In the genomic region with DNA sequence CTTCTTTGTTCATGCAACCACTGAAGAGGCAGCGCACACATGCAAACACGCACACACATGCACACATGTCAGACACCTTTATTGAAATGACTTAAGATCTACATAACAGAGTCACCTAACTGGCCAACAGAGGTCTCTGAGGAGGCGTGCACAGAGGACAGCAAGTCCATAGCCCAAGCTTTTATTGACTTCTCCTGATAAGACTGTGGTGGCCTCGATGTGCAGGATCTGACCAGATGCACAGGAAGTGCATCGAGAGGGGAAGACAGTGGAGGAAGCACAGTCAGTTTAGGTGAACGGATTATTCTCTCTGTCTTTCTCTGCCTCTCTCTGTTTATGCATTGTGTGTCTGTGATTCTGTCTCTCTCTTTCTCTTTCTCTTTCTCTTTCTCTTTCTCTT, we compare ENCODE assay signal across 19 mouse cellular contexts.
DNase-seq lines count a peak whose midpoint lies in the region; ATAC-seq and TF ChIP-seq lines count a peak whose summit lies in the region.
"Had no signal": no experiment of that assay in that cellular context is flagged by ENCODE, and none has a peak within 500 bp of the region (broad histone marks: within the 10 kb centered on the region; RNA-seq: fewer than 3 reads in every experiment).

No protein-coding gene starts in this region.

- no peak for TF ChIP-seq CTCF in intestine, postnatal 0 days (IDR thresholded peaks at IDR 0.05; ENCODE audit: low read depth)

- no peaks in the 10 kb centered on the region for H3K9me3 ChIP-seq in intestine, embryonic 16.5 days (ENCODE audit: control insufficient read depth, low read length)
- H3K9me3 ChIP-seq in intestine, embryonic 15.5 days: no peaks in the 10 kb centered on the region
- H3K9me3 ChIP-seq in intestine, postnatal 0 days (ENCODE audit: control insufficient read depth): no peaks in the 10 kb centered on the region
- H3K9me3 ChIP-seq in megakaryocyte, embryonic 14.5 days: no peaks in the 10 kb centered on the region
- H3K9me3 ChIP-seq: forebrain, embryonic 10.5 days; hindbrain, embryonic 12.5 days; kidney, embryonic 15.5 days; midbrain, embryonic 13.5 days had no signal

- H3K4me3 ChIP-seq in intestine, embryonic 16.5 days (ENCODE audit: low read length): no peak overlapping the region
- H3K4me3 ChIP-seq in intestine, embryonic 15.5 days (replicated peaks): no peak overlapping the region
- peak overlapping the region; percentile 9; the same call in 1 of the 2 replicates for H3K4me3 ChIP-seq in intestine, postnatal 0 days (ENCODE audit: low read depth, low read length)
- peak overlapping the region; percentile 89 for H3K4me3 ChIP-seq in megakaryocyte, embryonic 14.5 days (replicated peaks)
- H3K4me3 ChIP-seq: forebrain, embryonic 10.5 days; hindbrain, embryonic 12.5 days; kidney, embryonic 15.5 days; midbrain, embryonic 13.5 days had no signal

- H3K36me3 ChIP-seq in intestine, embryonic 16.5 days (ENCODE audit: control insufficient read depth, insufficient read depth, low read length): no peaks in the 10 kb centered on the region
- no peaks in the 10 kb centered on the region for H3K36me3 ChIP-seq in intestine, embryonic 15.5 days
- H3K36me3 ChIP-seq in intestine, postnatal 0 days (ENCODE audit: control insufficient read depth, insufficient read depth): no peaks in the 10 kb centered on the region
- no peaks in the 10 kb centered on the region for H3K36me3 ChIP-seq in megakaryocyte, embryonic 14.5 days (replicated peaks; ENCODE audit: low read length)
- H3K36me3 ChIP-seq: forebrain, embryonic 10.5 days; hindbrain, embryonic 12.5 days; kidney, embryonic 15.5 days; midbrain, embryonic 13.5 days had no signal

- ATAC-seq in intestine, embryonic 16.5 days: peak; percentile 48; the same call in 1 of the 2 replicates
- ATAC-seq in intestine, embryonic 15.5 days: no peak
- ATAC-seq in intestine, postnatal 0 days: no peak
- ATAC-seq: midbrain, embryonic 13.5 days had no signal

- H3K27me3 ChIP-seq in intestine, embryonic 16.5 days (replicated peaks; ENCODE audit: control insufficient read depth, insufficient read depth, low read length): no peaks in the 10 kb centered on the region
- H3K27me3 ChIP-seq in intestine, embryonic 15.5 days (replicated peaks): no peaks in the 10 kb centered on the region
- no peaks in the 10 kb centered on the region for H3K27me3 ChIP-seq in intestine, postnatal 0 days (replicated peaks; ENCODE audit: control insufficient read depth, insufficient read depth, low read length)
- H3K27me3 ChIP-seq in megakaryocyte, embryonic 14.5 days (replicated peaks): no peaks in the 10 kb centered on the region
- H3K27me3 ChIP-seq: hindbrain, embryonic 12.5 days; kidney, embryonic 15.5 days; midbrain, embryonic 13.5 days had no signal

- no peaks in the 10 kb centered on the region for H3K4me1 ChIP-seq in intestine, embryonic 16.5 days (ENCODE audit: control insufficient read depth, insufficient read depth, low read length)
- no peaks in the 10 kb centered on the region for H3K4me1 ChIP-seq in intestine, embryonic 15.5 days (replicated peaks)
- no peaks in the 10 kb centered on the region for H3K4me1 ChIP-seq in intestine, postnatal 0 days (replicated peaks; ENCODE audit: control insufficient read depth, insufficient read depth, low read length)
- peaks cover 17% of the 10 kb centered on the region for H3K4me1 ChIP-seq in megakaryocyte, embryonic 14.5 days
- H3K4me1 ChIP-seq: forebrain, embryonic 10.5 days; hindbrain, embryonic 12.5 days; kidney, embryonic 15.5 days had no signal

- H3K4me2 ChIP-seq in intestine, embryonic 16.5 days (ENCODE audit: low read depth, low read length): no peak overlapping the region
- no peak overlapping the region for H3K4me2 ChIP-seq in intestine, embryonic 15.5 days (replicated peaks)
- peak overlapping the region; percentile 32 for H3K4me2 ChIP-seq in intestine, postnatal 0 days (replicated peaks; ENCODE audit: low read depth)
- H3K4me2 ChIP-seq: hindbrain, embryonic 12.5 days; kidney, embryonic 15.5 days; midbrain, embryonic 13.5 days had no signal

- no peak overlapping the region for H3K27ac ChIP-seq in intestine, embryonic 16.5 days (ENCODE audit: low read length)
- H3K27ac ChIP-seq in intestine, embryonic 15.5 days: no peak overlapping the region
- H3K27ac ChIP-seq in intestine, postnatal 0 days (ENCODE audit: low read depth, low read length): no peak overlapping the region
- H3K27ac ChIP-seq: forebrain, embryonic 10.5 days; hindbrain, embryonic 12.5 days; kidney, embryonic 15.5 days; midbrain, embryonic 13.5 days had no signal

- WGBS in intestine, embryonic 16.5 days: 48% methylated on average over 6 of the region's 6 CpGs
- 56% methylated on average over 6 of the region's 6 CpGs for WGBS in intestine, embryonic 15.5 days
- WGBS in intestine, postnatal 0 days: 48% methylated on average over 6 of the region's 6 CpGs

- H3K9ac ChIP-seq in intestine, embryonic 16.5 days (ENCODE audit: low read depth, low read length): no peak overlapping the region
- H3K9ac ChIP-seq in intestine, embryonic 15.5 days: no peak overlapping the region
- no peak overlapping the region for H3K9ac ChIP-seq in intestine, postnatal 0 days (ENCODE audit: low read depth, low read length)
- H3K9ac ChIP-seq: hindbrain, embryonic 12.5 days; kidney, embryonic 15.5 days; midbrain, embryonic 13.5 days had no signal

- peak; percentile 16 for DNase-seq in MEL-GATA-1-ER (ENCODE audit: extremely low read depth, low read depth)
- DNase-seq in adrenal gland, postnatal 14 days: no peak
- no peak for DNase-seq in frontal cortex, postnatal 10 days (ENCODE audit: low spot score in 2 of 2)
- DNase-seq in right cerebral cortex, adult 2 months (ENCODE audit: low spot score in 2 of 2): no peak
- DNase-seq: cerebellum, adult 9-11 months; gastrocnemius, postnatal 10 days; kidney, postnatal 4 days; layer of hippocampus, adult 9-11 months; lung, adult 18-20 months; lung, postnatal 36 days; right cerebral cortex, postnatal 25 days had no signal

Comparison
In these comparisons a context has a peak if more than half of its experiments do, and no peak if none do; other contexts are left out.
1. H3K4me3 ChIP-seq: peak in intestine, postnatal 0 days (single experiment) and megakaryocyte, embryonic 14.5 days (single experiment); none in intestine, embryonic 16.5 days (single experiment) and intestine, embryonic 15.5 days (single experiment).